Mouse (Mus musculus) liver, embryonic 14.5 days (tissue): ENCODE results near the gene 1700003E16Rik. TPM values are rescaled to one million over a fixed set of nuclear protein-coding genes. Genes with fewer than 3 reads are reported as not detected.
A peak's percentile ranks its signal among the peaks of the same experiment; 100 is the strongest.

Source experiments
- ATAC-seq: fragments of 200-750 bp; cut with Nextera tagmentation; 2 replicates; pipeline ENCODE4 v1.8.0; 2017; ENCODE audit warnings: moderate number of reproducible peaks, mild to moderate bottlenecking, moderate library complexity; ENCODE audit not compliant: insufficient read depth
- DNase-seq, 3 experiments: peaks; one replicate each; pipeline ENCODE4 v3.0.0-alpha.2; 2012 to 2013; ENCODE audit warnings: low read depth in 3 of 3, low spot score in 3 of 3
- H3K27ac ChIP-seq: fragments of 300-500 bp; sonication (generic); 2 replicates; pipeline ENCODE4 v1.5.1; 2014; ENCODE audit warnings: moderate library complexity, mild to moderate bottlenecking, control low read depth, inconsistent platforms
- H3K27me3 ChIP-seq: fragments of 300-500 bp; sonication (generic); 2 replicates; pipeline ENCODE4 v1.6.1; 2014; ENCODE audit warnings: mild to moderate bottlenecking, low read length, moderate library complexity; ENCODE audit not compliant: control insufficient read depth, insufficient read depth
- H3K36me3 ChIP-seq: fragments of 300-500 bp; sonication (generic); replicated peaks from 2 replicates; pipeline ENCODE4 v1.6.1; 2014; ENCODE audit warnings: low read depth; ENCODE audit not compliant: control insufficient read depth, insufficient read depth
- H3K4me1 ChIP-seq, 2 experiments: fragments of 200-500 bp in 1 of 2; fragments of 300-500 bp in 1 of 2; sonication (generic) in 1 of 2; replicated peaks; 2 replicates each; pipeline ENCODE4 v1.6.1; 2012 to 2014; ENCODE audit warnings: antibody characterized with exemption in 1 of 2, inconsistent platforms in 1 of 2, low read length in 1 of 2; ENCODE audit not compliant: control insufficient read depth in 2 of 2, insufficient read depth in 2 of 2
- H3K4me2 ChIP-seq: fragments of 300-500 bp; sonication (generic); 2 replicates; pipeline ENCODE4 v1.6.1; 2014; ENCODE audit warnings: low read depth, mild to moderate bottlenecking, control low read depth, moderate library complexity
- H3K4me3 ChIP-seq, 2 experiments: fragments of 200-500 bp in 1 of 2; fragments of 300-500 bp in 1 of 2; sonication (generic) in 1 of 2; 2 replicates each; pipeline ENCODE4 v1.5.1; 2012 to 2014; ENCODE audit warnings: low read depth in 2 of 2, low read length in 2 of 2, mild to moderate bottlenecking in 2 of 2, control low read depth in 1 of 2, inconsistent platforms in 1 of 2, moderate library complexity in 1 of 2; ENCODE audit not compliant: insufficient read depth in 1 of 2
- H3K9ac ChIP-seq: fragments of 300-500 bp; sonication (generic); replicated peaks from 2 replicates; pipeline ENCODE4 v1.6.1; 2014; ENCODE audit warnings: mild to moderate bottlenecking, control low read depth, moderate library complexity
- H3K9me3 ChIP-seq: fragments of 300-500 bp; sonication (generic); 2 replicates; pipeline ENCODE4 v1.6.1; 2016; ENCODE audit warnings: low read length, mixed read lengths; ENCODE audit not compliant: control insufficient read depth
- CTCF ChIP-seq: IDR thresholded peaks from 2 replicates; pipeline ENCODE4 v1.5.1; 2016; ENCODE audit warnings: antibody characterized with exemption, low read depth, control low read depth
- EP300 ChIP-seq: IDR thresholded peaks from 2 replicates; pipeline ENCODE4 v1.6.1; 2016; ENCODE audit warnings: antibody characterized with exemption, low read depth
- WGBS: fragments of 180-500 bp; shearing (Covaris S2); extraction: QIAGEN DNeasy Blood & Tissue Kit; methylation state at CpG from one replicate; pipeline ENCODE4 v1.1.7; 2014; ENCODE audit not compliant: insufficient replicate concordance; 5-methylcytosine and 5-hydroxymethylcytosine counted together
- polyA plus RNA-seq, 2 experiments: library from polyadenylated mRNA; depleted of rRNA in 1 of 2; stranded (reverse) in 1 of 2; unstranded in 1 of 2; fragments of >200 nt; fragmentation: Nextera tagmentation in 1 of 2; extraction: Ambion mirVana in 1 of 2; gene quantifications; 2 replicates each; pipeline versions ENCODE4 v1.2.1 to v1.2.3; 2012 to 2014

The 1700003E16Rik gene
- polyA plus RNA-seq, 2 experiments, result 0.15 TPM; not detected in 1

DNA sequence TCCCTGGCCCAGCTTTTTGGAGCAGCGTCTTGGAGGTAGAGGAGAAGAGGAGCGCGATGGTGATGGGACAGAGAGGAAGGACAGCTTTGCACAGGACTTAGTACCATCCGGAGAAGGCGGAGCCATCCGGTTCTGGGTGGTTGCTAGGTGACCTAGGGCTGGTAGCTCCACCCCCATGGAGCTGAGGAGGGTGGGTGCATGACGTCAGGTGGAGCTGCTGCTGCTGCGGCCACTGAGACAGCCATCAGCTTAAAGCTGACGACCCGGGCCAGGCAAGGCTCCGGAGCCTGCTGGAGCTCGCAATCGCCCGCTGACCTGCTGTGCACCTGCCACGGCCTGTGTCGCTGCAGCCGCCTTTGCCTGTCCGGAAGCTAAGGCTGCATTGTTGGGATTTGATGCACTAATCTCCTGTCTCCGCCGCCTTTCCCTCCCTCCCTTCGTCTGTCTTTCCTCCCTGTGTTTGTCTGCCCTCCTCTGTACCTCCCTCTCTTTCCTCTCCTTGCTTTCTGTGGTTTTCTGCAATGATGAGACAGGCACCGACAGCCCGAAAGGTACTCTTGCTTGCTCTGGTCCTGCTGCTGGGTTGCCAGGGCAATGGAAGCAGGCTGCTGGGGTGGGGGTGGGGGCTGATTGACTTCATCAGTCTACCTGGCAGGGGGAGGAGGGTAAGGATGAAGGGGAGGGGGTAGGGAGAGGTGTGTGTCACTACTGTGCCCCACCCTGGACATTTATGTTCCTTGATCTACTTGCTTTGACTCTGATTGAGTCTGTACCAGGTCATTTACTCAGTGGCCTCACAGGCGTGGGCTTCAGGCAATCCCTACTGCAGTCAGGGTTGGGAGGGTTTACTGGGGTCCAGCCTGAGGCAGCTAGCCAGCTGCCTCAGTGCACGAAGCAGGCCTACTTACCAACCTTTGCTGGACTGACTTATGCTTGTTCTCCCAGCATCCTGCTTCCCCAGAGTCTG, 30.0 kb downstream of the 1700003E16Rik start:
- Histone ChIP-seq H3K27ac (no peak overlapping the region), H3K4me1 (no peaks in the 10 kb centered on the region), H3K27me3 (no peaks in the 10 kb centered on the region), H3K4me3 (no peak overlapping the region), H3K36me3 (peaks cover 13% of the 10 kb centered on the region), H3K9me3 (no peaks in the 10 kb centered on the region), H3K9ac (no peak overlapping the region), H3K4me2 (no peak overlapping the region)
- DNase-seq (no peak), ATAC-seq (no peak)
- TF ChIP-seq EP300 (no peak), CTCF (no peak)
- 21% methylated on average over 25 of the region's 25 CpGs for WGBS

DNA sequence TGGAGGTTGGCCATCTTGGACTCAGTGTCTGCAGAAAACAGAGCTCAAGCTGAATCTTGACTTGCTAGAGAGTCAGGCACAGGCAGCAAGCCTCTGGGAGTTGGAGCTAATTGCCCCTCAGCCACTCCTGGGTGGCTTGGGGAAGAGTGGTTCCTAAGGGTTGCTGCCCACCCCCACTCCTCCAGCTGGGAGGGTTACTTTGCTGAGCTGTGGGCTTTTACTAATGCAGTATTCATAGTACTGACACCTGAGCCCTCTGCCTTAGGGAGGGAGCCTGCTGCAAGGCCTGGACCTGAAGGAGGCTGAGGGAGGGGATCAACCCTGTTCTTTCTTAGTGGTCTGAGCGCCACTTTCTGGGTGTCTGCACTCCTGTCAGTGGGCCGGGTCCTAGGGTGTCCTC, 30.7 kb downstream of the 1700003E16Rik start:
- Histone ChIP-seq H3K9ac (no peak overlapping the region), H3K27me3 (no peaks in the 10 kb centered on the region), H3K4me3 (no peak overlapping the region), H3K9me3 (no peaks in the 10 kb centered on the region), H3K4me1 (no peaks in the 10 kb centered on the region), H3K4me2 (no peak overlapping the region), H3K36me3 (peaks cover 18% of the 10 kb centered on the region), H3K27ac (no peak overlapping the region)
- no peak for ATAC-seq
- TF ChIP-seq EP300 (no peak), CTCF (no peak)
- no peak for DNase-seq
- WGBS, result 70% methylated on average over 2 of the region's 2 CpGs

DNA sequence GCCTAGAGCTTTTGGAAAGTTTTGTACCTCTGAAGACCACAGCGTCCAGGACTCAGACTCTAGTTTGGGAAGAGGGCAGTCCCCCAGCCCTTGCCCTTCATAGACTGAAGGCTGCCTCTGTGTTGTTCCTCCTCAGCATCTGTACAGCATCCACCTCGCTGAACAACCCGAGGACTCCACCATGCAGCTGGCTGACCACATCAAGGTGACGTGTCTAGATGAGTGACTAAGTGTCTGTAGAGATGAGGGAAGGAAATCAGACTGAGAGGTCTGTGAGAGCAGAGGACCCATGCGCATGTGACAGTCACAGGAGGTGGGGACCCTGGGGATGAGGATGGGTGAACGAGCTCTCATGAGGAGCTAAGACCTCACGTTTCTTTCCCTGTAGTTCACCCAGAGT, 37.4 kb downstream of the 1700003E16Rik start:
- DNase-seq (no peak), ATAC-seq (no peak)
- Histone ChIP-seq H3K36me3 (peaks cover 40% of the 10 kb centered on the region), H3K4me2 (no peak overlapping the region), H3K9me3 (no peaks in the 10 kb centered on the region), H3K27ac (no peak overlapping the region), H3K9ac (no peak overlapping the region), H3K4me1 (no peaks in the 10 kb centered on the region), H3K27me3 (no peaks in the 10 kb centered on the region), H3K4me3 (no peak overlapping the region)
- WGBS, result 80% methylated on average over 7 of the region's 7 CpGs
- TF ChIP-seq EP300 (no peak), CTCF (no peak)

DNA sequence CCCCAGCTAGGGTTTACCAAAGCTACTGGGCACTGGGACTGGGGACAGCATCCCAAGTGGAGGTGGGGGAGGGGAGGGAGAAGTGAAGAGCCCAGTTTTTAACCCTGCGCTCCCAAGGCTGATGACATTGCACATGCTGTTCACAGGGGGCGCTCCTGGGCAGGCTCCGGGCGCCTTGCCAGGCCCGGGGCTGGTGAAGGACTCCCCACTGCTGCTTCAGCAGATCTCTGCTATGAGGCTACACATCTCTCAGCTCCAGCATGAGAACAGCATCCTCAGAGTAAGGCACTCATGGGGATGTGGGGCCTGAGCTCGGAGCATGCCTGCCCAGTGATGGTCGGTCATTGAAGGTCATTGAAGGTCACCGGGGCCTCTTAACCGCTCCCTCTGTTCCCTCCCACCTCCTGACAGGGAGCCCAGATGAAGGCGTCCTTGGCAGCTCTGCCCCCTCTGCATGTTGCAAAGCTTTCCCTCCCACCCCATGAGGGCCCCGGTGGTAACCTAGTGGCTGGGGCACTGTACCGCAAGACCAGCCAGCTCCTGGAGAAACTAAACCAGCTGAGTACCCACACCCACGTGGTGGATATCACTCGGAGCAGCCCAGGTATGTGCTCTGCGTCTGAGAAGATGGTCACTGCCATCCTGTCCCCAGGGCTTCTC, 41.3 kb downstream of the 1700003E16Rik start:
- 75% methylated on average over 15 of the region's 15 CpGs for WGBS
- DNase-seq (no peak), ATAC-seq (no peak)

DNA sequence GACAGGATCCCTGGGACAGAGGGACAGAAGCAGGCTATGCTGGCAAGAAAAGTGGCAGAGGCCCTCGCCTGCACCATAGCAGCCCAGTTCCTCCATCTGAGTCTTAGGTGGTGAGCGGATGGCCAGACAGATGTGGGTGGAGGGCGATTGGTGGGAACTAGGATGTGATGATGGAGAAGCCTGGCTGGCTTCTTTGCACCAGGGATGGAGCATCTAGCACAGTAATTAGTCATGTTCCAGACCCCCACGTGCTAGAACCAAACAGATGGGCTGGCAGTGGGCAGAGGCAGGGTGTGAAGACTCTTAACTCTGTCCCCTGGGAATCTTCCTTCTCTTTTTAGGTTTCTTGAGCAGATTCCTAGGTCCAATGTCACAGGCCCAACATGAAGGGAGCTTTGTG, 47.1 kb downstream of the 1700003E16Rik start:
- no peak overlapping the region for H3K9ac ChIP-seq
- no peak overlapping the region for H3K4me3 ChIP-seq
- TF ChIP-seq EP300 (no peak), CTCF (no peak)
- no peaks in the 10 kb centered on the region for H3K36me3 ChIP-seq
- H3K27me3 ChIP-seq, result no peaks in the 10 kb centered on the region
- H3K4me1 ChIP-seq, result no peaks in the 10 kb centered on the region
- no peak overlapping the region for H3K27ac ChIP-seq
- 62% methylated on average over 4 of the region's 4 CpGs for WGBS
- DNase-seq (no peak), ATAC-seq (no peak)
- no peak overlapping the region for H3K4me2 ChIP-seq
- H3K9me3 ChIP-seq, result no peaks in the 10 kb centered on the region

More for the DNA sequence above, 41.3 kb downstream of the 1700003E16Rik start:
- Histone ChIP-seq H3K4me1 (no peaks in the 10 kb centered on the region), H3K9me3 (no peaks in the 10 kb centered on the region), H3K27ac (no peak overlapping the region), H3K27me3 (no peaks in the 10 kb centered on the region), H3K4me3 (no peak overlapping the region), H3K4me2 (no peak overlapping the region), H3K36me3 (peaks cover 20% of the 10 kb centered on the region), H3K9ac (no peak overlapping the region)
- TF ChIP-seq EP300 (no peak), CTCF (peak; percentile 40)
